Mouse (Mus musculus) olfactory bulb, adult 2 months (tissue): ENCODE measurements around the gene Hmx1. TPM values are rescaled to one million over a fixed set of nuclear protein-coding genes. Genes with fewer than 3 reads are reported as not detected.

ENCODE experiments used
- H3K27ac ChIP-seq: fragments of 200-500 bp; 2 replicates; pipeline ENCODE4 v1.5.1; 2012; ENCODE audit warnings: low read depth, low read length; ENCODE audit not compliant: insufficient read depth
- H3K4me1 ChIP-seq: fragments of 200-500 bp; 2 replicates; pipeline ENCODE4 v1.6.1; 2012; ENCODE audit warnings: low read length; ENCODE audit not compliant: control insufficient read depth, insufficient read depth
- H3K4me3 ChIP-seq: fragments of 200-500 bp; 2 replicates; pipeline ENCODE4 v1.5.1; 2012; ENCODE audit warnings: mild to moderate bottlenecking, low read depth, low read length, moderate library complexity; ENCODE audit not compliant: insufficient read depth
- CTCF ChIP-seq: fragments of 200-500 bp; IDR thresholded peaks from 2 replicates; pipeline ENCODE4 v1.5.1; 2012; ENCODE audit warnings: low read depth, mild to moderate bottlenecking, low read length, moderate library complexity; ENCODE audit not compliant: insufficient read depth
- POLR2A ChIP-seq: fragments of 200-500 bp; IDR thresholded peaks from 2 replicates; pipeline ENCODE4 v1.6.1; 2012; ENCODE audit warnings: mild to moderate bottlenecking, low read depth, low read length, moderate library complexity; ENCODE audit not compliant: insufficient read depth
- WGBS: fragments of 180-500 bp; shearing (Covaris S2); methylation state at CpG from one replicate; pipeline ENCODE4 v1.1.7; 2018; 5-methylcytosine and 5-hydroxymethylcytosine counted together
- polyA plus RNA-seq: library from polyadenylated mRNA; stranded (reverse); fragments of >200 nt; gene quantifications from 2 replicates; pipeline ENCODE4 v1.2.4, GENCODE M21; 2012; ENCODE audit warnings: low replicate concordance; ENCODE audit not compliant: missing spikeins, insufficient read depth, insufficient read length

Hmx1 gene
- polyA plus RNA-seq, 1 experiment = not detected

GRCm38 (mm10) chr5:35447656-35448443 is 58.9 kb downstream of the Hmx1 start:
- H3K27ac ChIP-seq = no peak overlapping the region
- H3K4me1 ChIP-seq = peaks cover 20% of the 10 kb centered on the region
- WGBS = 16% methylated on average over 27 of the region's 27 CpGs
- H3K4me3 ChIP-seq = peak overlapping the region; percentile 38
- TF ChIP-seq CTCF (no peak), POLR2A (no peak)

Other genes with a start within 250 kb of the Hmx1 start
- gene Adra2c, start 110.8 kb upstream of the Hmx1 start, polyA plus RNA-seq = not detected in 2 replicates
- not detected in 2 replicates for gene Cpz, start 136.6 kb downstream of the Hmx1 start, polyA plus RNA-seq
- not detected in 2 replicates for gene Trmt44, start 186.0 kb downstream of the Hmx1 start, polyA plus RNA-seq
- gene Acox3, start 193.9 kb downstream of the Hmx1 start, polyA plus RNA-seq = not detected in 2 replicates